Comparison of ENCODE assay signal across 12 mouse cellular contexts in genomic region chr19:23771971-23772370, GRCm38 (mm10). TPM values are rescaled to one million over a fixed set of nuclear protein-coding genes. Genes with fewer than 3 reads are reported as not detected.
A peak's percentile ranks its signal among the peaks of the same experiment; 100 is the strongest.
DNase-seq lines count a peak whose midpoint lies in the region; ATAC-seq and TF ChIP-seq lines count a peak whose summit lies in the region.
"Had no signal": no experiment of that assay in that cellular context is flagged by ENCODE, and none has a peak within 500 bp of the region (broad histone marks: within the 10 kb centered on the region; RNA-seq: fewer than 3 reads in every experiment).

No protein-coding gene starts in this region.

- H3K9ac ChIP-seq in midbrain, postnatal 0 days (replicated peaks; ENCODE audit: low read length, poor library complexity, severe bottlenecking): no peak overlapping the region
- H3K9ac ChIP-seq in midbrain, embryonic 14.5 days (replicated peaks; ENCODE audit: low read length): no peak overlapping the region
- no peak overlapping the region for H3K9ac ChIP-seq in midbrain, embryonic 11.5 days (ENCODE audit: low read length)
- H3K9ac ChIP-seq: heart, embryonic 13.5 days had no signal

- no peaks in the 10 kb centered on the region for H3K9me3 ChIP-seq in midbrain, postnatal 0 days (ENCODE audit: low read length)
- H3K9me3 ChIP-seq in midbrain, embryonic 14.5 days (ENCODE audit: control insufficient read depth, low read length): no peaks in the 10 kb centered on the region
- no peaks in the 10 kb centered on the region for H3K9me3 ChIP-seq in midbrain, embryonic 11.5 days (ENCODE audit: control insufficient read depth, low read length)
- H3K9me3 ChIP-seq: forebrain, embryonic 10.5 days; heart, embryonic 13.5 days had no signal

- peak; percentile 44 for TF ChIP-seq CTCF in gastrocnemius, adult 2 months (IDR thresholded peaks at IDR 0.05)
- peak; percentile 61 for TF ChIP-seq CTCF in midbrain, postnatal 0 days (IDR thresholded peaks at IDR 0.05)

- DNase-seq in gastrocnemius, adult 2 months: no peak
- no peak for DNase-seq in gastrocnemius, adult 8-10 months (ENCODE audit: low spot score in 2 of 2)
- no peak for DNase-seq in midbrain, postnatal 0 days (ENCODE audit: low spot score)
- no peak for DNase-seq in midbrain, embryonic 14.5 days
- DNase-seq in testis, postnatal 14 days (ENCODE audit: low spot score): peak; percentile 63
- no peak for DNase-seq in midbrain, embryonic 11.5 days (ENCODE audit: low spot score, missing footprints)
- DNase-seq: cerebellum, adult 9-11 months; layer of hippocampus, adult 9-11 months had no signal

- no peaks in the 10 kb centered on the region for H3K27me3 ChIP-seq in midbrain, postnatal 0 days (ENCODE audit: insufficient read depth, low read length)
- H3K27me3 ChIP-seq in midbrain, embryonic 14.5 days (ENCODE audit: control insufficient read depth, insufficient read depth, low read length): no peaks in the 10 kb centered on the region
- no peaks in the 10 kb centered on the region for H3K27me3 ChIP-seq in midbrain, embryonic 11.5 days (ENCODE audit: control insufficient read depth, insufficient read depth, low read length)
- H3K27me3 ChIP-seq: heart, embryonic 13.5 days had no signal

- no peak overlapping the region for H3K4me3 ChIP-seq in gastrocnemius, adult 2 months
- H3K4me3 ChIP-seq in midbrain, postnatal 0 days (ENCODE audit: low read depth, low read length): no peak overlapping the region
- H3K4me3 ChIP-seq in midbrain, embryonic 14.5 days (replicated peaks; ENCODE audit: low read depth, low read length): no peak overlapping the region
- H3K4me3 ChIP-seq in midbrain, embryonic 11.5 days (ENCODE audit: low read depth, low read length): no peak overlapping the region
- H3K4me3 ChIP-seq: forebrain, embryonic 10.5 days; heart, embryonic 13.5 days had no signal

- no peak for ATAC-seq in midbrain, postnatal 0 days (ENCODE audit: low FRiP score)
- ATAC-seq in midbrain, embryonic 14.5 days (ENCODE audit: low FRiP score, low TSS enrichment): no peak
- ATAC-seq in granulocyte monocyte progenitor cell, adult 5-6 weeks (replicated peaks; ENCODE audit: poor library complexity, severe bottlenecking): peak; percentile 61
- ATAC-seq in midbrain, embryonic 11.5 days (ENCODE audit: low FRiP score): no peak
- no peak for ATAC-seq in frontal cortex, adult (ENCODE audit: low TSS enrichment)

- 0 out of 2 replicates have a peak, but pooled peaks cover 3% of the 10 kb centered on the region for H3K36me3 ChIP-seq in midbrain, postnatal 0 days (ENCODE audit: insufficient read depth, low read length)
- H3K36me3 ChIP-seq in midbrain, embryonic 14.5 days (ENCODE audit: control insufficient read depth, insufficient read depth, low read length): no peaks in the 10 kb centered on the region
- H3K36me3 ChIP-seq in midbrain, embryonic 11.5 days (ENCODE audit: control insufficient read depth, insufficient read depth, low read length): no peaks in the 10 kb centered on the region
- H3K36me3 ChIP-seq: forebrain, embryonic 10.5 days; heart, embryonic 13.5 days had no signal

- H3K4me2 ChIP-seq in midbrain, postnatal 0 days (ENCODE audit: low read depth, low read length, poor library complexity, severe bottlenecking): no peak overlapping the region
- no peak overlapping the region for H3K4me2 ChIP-seq in midbrain, embryonic 14.5 days (ENCODE audit: low read length)
- H3K4me2 ChIP-seq in midbrain, embryonic 11.5 days: no peak overlapping the region
- H3K4me2 ChIP-seq: heart, embryonic 13.5 days had no signal

- WGBS in midbrain, postnatal 0 days: 77% methylated on average over 7 of the region's 7 CpGs
- WGBS in midbrain, embryonic 14.5 days: 74% methylated on average over 7 of the region's 7 CpGs
- 65% methylated on average over 7 of the region's 7 CpGs for WGBS in midbrain, embryonic 11.5 days

- no peak overlapping the region for H3K27ac ChIP-seq in gastrocnemius, adult 2 months
- H3K27ac ChIP-seq in midbrain, postnatal 0 days (ENCODE audit: low read depth, low read length): no peak overlapping the region
- no peak overlapping the region for H3K27ac ChIP-seq in midbrain, embryonic 14.5 days (replicated peaks; ENCODE audit: low read depth, low read length)
- no peak overlapping the region for H3K27ac ChIP-seq in midbrain, embryonic 11.5 days (ENCODE audit: low read depth, low read length)
- H3K27ac ChIP-seq: forebrain, embryonic 10.5 days; heart, embryonic 13.5 days had no signal

- intact Hi-C loops in gastrocnemius, adult 2 months (cut with DNase I): no loop called here

- H3K4me1 ChIP-seq in midbrain, postnatal 0 days (ENCODE audit: insufficient read depth, low read length): no peaks in the 10 kb centered on the region
- peaks cover 16% of the 10 kb centered on the region for H3K4me1 ChIP-seq in midbrain, embryonic 14.5 days (ENCODE audit: control insufficient read depth, insufficient read depth, low read length)
- peaks cover 6% of the 10 kb centered on the region for H3K4me1 ChIP-seq in midbrain, embryonic 11.5 days (ENCODE audit: control insufficient read depth, insufficient read depth, low read length)
- H3K4me1 ChIP-seq: heart, embryonic 13.5 days had no signal

RNA-seq across cellular contexts. Expression of gene Apba1, which starts 13.3 kb away (rescaled TPM):
- 1 to 10 TPM in 1 of 2 experiments, under 1 TPM in 1; 0.74 to 1.7 TPM for total RNA-seq in gastrocnemius, adult 2 months (2021)
- total RNA-seq in gastrocnemius, adult 8-10 months (2022): under 1 TPM; 0.63 to 0.99 (median 0.76) TPM
- 189 and 193 TPM in 2 replicates for total RNA-seq in midbrain, postnatal 0 days (2014; rRNA removed)
- 15.4 and 17.2 TPM in 2 replicates for polyA plus RNA-seq in midbrain, postnatal 0 days (2015; fragmentation: Nextera tagmentation; extraction: Ambion mirVana)
- polyA plus RNA-seq in midbrain, embryonic 14.5 days (2014; fragmentation: Nextera tagmentation; extraction: Ambion mirVana): 10.9 and 14.1 TPM in 2 replicates
- total RNA-seq in granulocyte monocyte progenitor cell, adult 5-6 weeks (2014; fragmentation: Nextera tagmentation): 12.0 and 12.4 TPM in 2 replicates
- total RNA-seq in granulocyte monocyte progenitor cell, adult 5-6 weeks (2017): 10.3 and 13.6 TPM in 2 replicates
- polyA plus RNA-seq in midbrain, embryonic 11.5 days (2014; fragmentation: Nextera tagmentation; extraction: Ambion mirVana): 1.2 and 1.4 TPM in 2 replicates

Comparison
In these comparisons a context has a peak if more than half of its experiments do, and no peak if none do; other contexts are left out.
1. RNA of gene Apba1, which starts 13.3 kb away (total RNA-seq): 189 to 193 TPM in midbrain, postnatal 0 days; 10.3 to 13.6 TPM in granulocyte monocyte progenitor cell, adult 5-6 weeks, 0.74 to 1.7 TPM in gastrocnemius, adult 2 months and 0.63 to 0.99 TPM in gastrocnemius, adult 8-10 months; every median in the first group is over 10 times any median in the second.